Mouse (Mus musculus): ENCODE measurements around the gene Ces1a.

- TF ChIP-seq POLR2A (IDR thresholded peaks at IDR 0.05; ENCODE audit: extremely low read depth, insufficient read depth, low read length) (no peak), CTCF (IDR thresholded peaks at IDR 0.05; ENCODE audit: low read depth, low read length) (no peak)
These were observed 31.9 kb upstream of the Ces1a start, which contains the start of gene Ces1b for GRCm38 (mm10) chr8:93079887-93080286.

Data from liver, adult 2 months (tissue).